Mouse (Mus musculus): ENCODE measurements at regions not wholly inside any gene's neighbourhood (a gene's known extent, or its start where the extent isn't known, plus 50 kb on each side); places are given as distances from the start of the nearest gene placed in this dataset.
A peak's percentile ranks its signal among the peaks of the same experiment; 100 is the strongest.

- peaks cover 3% of the 10 kb centered on the region; the same call in 1 of the 2 replicates for H3K4me1 ChIP-seq (ENCODE audit: control insufficient read depth, insufficient read depth, low read length)
- H3K27me3 ChIP-seq (ENCODE audit: control insufficient read depth, insufficient read depth, low read length) = no peaks in the 10 kb centered on the region
- H3K9ac ChIP-seq (replicated peaks; ENCODE audit: low read depth, low read length) = no peak overlapping the region
- no peaks in the 10 kb centered on the region for H3K9me3 ChIP-seq (ENCODE audit: control insufficient read depth, low read depth, low read length)
- no peak overlapping the region for H3K4me2 ChIP-seq (replicated peaks; ENCODE audit: low read depth, low read length)
- no peak for ATAC-seq (ENCODE audit: insufficient number of reproducible peaks, insufficient read depth, low FRiP score, low read depth)
- H3K4me3 ChIP-seq (ENCODE audit: low read depth, low read length) = no peak overlapping the region
- WGBS = 82% methylated on average over 11 of the region's 11 CpGs
- H3K36me3 ChIP-seq (ENCODE audit: control insufficient read depth, insufficient read depth, low read length) = no peaks in the 10 kb centered on the region
- no peak overlapping the region for H3K27ac ChIP-seq (ENCODE audit: low read length)
Observed at GRCm38 (mm10) chr1:23174022-23174421, 72.0 kb upstream of the 4933415F23Rik start.

GRCm38 (mm10) chr1:23173054-23173802, 71.2 kb upstream of the 4933415F23Rik start:
- Histone ChIP-seq H3K4me2 (replicated peaks; ENCODE audit: low read depth, low read length) (no peak overlapping the region), H3K9ac (replicated peaks; ENCODE audit: low read depth, low read length) (no peak overlapping the region), H3K4me3 (ENCODE audit: low read depth, low read length) (no peak overlapping the region), H3K4me1 (ENCODE audit: control insufficient read depth, insufficient read depth, low read length) (peaks cover 3% of the 10 kb centered on the region; the same call in 1 of the 2 replicates), H3K27me3 (ENCODE audit: control insufficient read depth, insufficient read depth, low read length) (no peaks in the 10 kb centered on the region), H3K9me3 (ENCODE audit: control insufficient read depth, low read depth, low read length) (no peaks in the 10 kb centered on the region), H3K36me3 (ENCODE audit: control insufficient read depth, insufficient read depth, low read length) (no peaks in the 10 kb centered on the region), H3K27ac (ENCODE audit: low read length) (no peak overlapping the region)
- no peak for ATAC-seq (ENCODE audit: insufficient number of reproducible peaks, insufficient read depth, low FRiP score, low read depth)
- WGBS = 59% methylated on average over 7 of the region's 7 CpGs

DNA sequence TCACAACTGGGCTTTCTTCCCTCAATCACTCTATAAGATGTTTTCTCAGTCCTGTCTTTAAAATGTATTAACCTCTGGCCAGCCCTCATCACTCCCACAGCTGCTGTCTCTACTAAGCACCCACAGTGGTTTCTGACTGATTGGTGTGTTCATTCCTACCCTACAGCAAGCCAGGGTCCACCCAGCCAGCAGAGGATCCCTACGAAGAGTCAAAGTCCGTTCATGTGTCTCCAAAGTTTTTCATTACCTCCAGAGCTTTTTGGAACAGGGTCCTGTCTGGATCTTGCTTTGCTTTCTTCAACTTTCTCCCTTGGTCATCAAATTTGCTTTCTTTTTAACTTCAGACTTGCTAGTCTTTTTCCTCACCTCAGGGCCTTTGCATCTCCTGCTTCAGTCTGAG, 69.3 kb upstream of the 4933415F23Rik start:
- Histone ChIP-seq H3K4me2 (replicated peaks; ENCODE audit: low read depth, low read length) (no peak overlapping the region), H3K27me3 (ENCODE audit: control insufficient read depth, insufficient read depth, low read length) (no peaks in the 10 kb centered on the region), H3K9me3 (ENCODE audit: control insufficient read depth, low read depth, low read length) (no peaks in the 10 kb centered on the region), H3K4me3 (ENCODE audit: low read depth, low read length) (no peak overlapping the region), H3K9ac (replicated peaks; ENCODE audit: low read depth, low read length) (no peak overlapping the region), H3K27ac (ENCODE audit: low read length) (no peak overlapping the region), H3K36me3 (ENCODE audit: control insufficient read depth, insufficient read depth, low read length) (no peaks in the 10 kb centered on the region), H3K4me1 (ENCODE audit: control insufficient read depth, insufficient read depth, low read length) (peaks cover 3% of the 10 kb centered on the region; the same call in 1 of the 2 replicates)
- ATAC-seq (ENCODE audit: insufficient number of reproducible peaks, insufficient read depth, low FRiP score, low read depth) = no peak
- 97% methylated on average over 2 of the region's 2 CpGs for WGBS

- Histone ChIP-seq H3K27me3 (ENCODE audit: control insufficient read depth, insufficient read depth, low read length) (no peaks in the 10 kb centered on the region), H3K4me3 (ENCODE audit: low read depth, low read length) (no peak overlapping the region), H3K36me3 (ENCODE audit: control insufficient read depth, insufficient read depth, low read length) (no peaks in the 10 kb centered on the region), H3K9ac (replicated peaks; ENCODE audit: low read depth, low read length) (no peak overlapping the region), H3K9me3 (ENCODE audit: control insufficient read depth, low read depth, low read length) (no peaks in the 10 kb centered on the region), H3K4me1 (ENCODE audit: control insufficient read depth, insufficient read depth, low read length) (peaks cover 3% of the 10 kb centered on the region; the same call in 1 of the 2 replicates), H3K4me2 (replicated peaks; ENCODE audit: low read depth, low read length) (no peak overlapping the region), H3K27ac (ENCODE audit: low read length) (no peak overlapping the region)
- ATAC-seq (ENCODE audit: insufficient number of reproducible peaks, insufficient read depth, low FRiP score, low read depth) = no peak
- WGBS = 75% methylated on average over 2 of the region's 2 CpGs
Observed at GRCm38 (mm10) chr1:23170711-23171110, 68.7 kb upstream of the 4933415F23Rik start.

DNA sequence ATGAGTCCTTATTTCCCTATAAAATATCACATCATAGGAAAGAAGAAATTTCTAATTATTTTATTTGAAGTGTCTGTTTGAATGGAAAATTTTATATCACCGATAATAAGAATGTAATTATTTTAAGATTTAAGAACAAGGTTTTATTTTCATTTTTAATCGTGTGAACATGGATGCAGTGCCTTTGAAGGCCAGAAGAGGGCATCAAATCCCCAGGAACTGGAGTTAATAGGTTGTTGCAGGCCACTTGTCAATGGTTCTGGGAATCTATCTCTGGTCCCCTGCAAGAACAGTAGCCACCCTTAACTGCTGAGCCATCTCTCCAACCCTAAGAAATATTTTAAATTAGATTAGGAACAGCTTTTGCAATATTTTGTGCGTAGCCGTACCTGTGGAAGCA, 66.5 kb upstream of the 4933415F23Rik start:
- 90% methylated on average over 4 of the region's 4 CpGs for WGBS
- no peak for ATAC-seq (ENCODE audit: insufficient number of reproducible peaks, insufficient read depth, low FRiP score, low read depth)

DNA sequence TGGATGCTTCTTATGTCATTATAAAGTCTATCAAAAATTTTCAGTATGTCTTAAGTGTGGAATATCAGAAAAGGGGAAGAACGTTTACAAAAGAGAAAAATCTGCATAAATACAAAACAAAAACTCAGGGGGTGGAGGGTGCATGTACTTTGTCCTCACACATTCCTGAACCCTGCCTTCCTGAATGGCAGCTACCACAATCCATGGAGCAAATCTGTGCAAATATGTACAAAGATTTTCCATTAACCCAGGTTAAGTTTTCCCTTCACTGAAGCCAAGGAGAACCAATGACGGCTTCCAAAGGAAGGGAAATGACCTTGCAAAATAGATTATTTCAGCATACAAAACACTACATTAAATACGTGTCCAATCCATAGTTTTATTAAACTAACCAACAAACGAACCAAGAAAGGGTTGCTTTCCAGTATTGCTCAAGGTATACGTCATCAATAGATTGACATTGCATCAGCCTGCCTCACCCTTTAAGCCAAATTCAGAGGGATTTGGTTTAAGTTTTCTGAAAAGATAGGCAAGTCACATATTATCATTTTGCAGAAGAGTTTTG, 61.4 kb upstream of the 4933415F23Rik start:
- H3K4me3 ChIP-seq (ENCODE audit: low read depth, low read length) = no peak overlapping the region
- no peak overlapping the region for H3K4me2 ChIP-seq (replicated peaks; ENCODE audit: low read depth, low read length)
- WGBS = 66% methylated on average over 5 of the region's 5 CpGs
- H3K27ac ChIP-seq (ENCODE audit: low read length) = 0 out of 2 replicates have a peak overlapping the region, but pooled peaks have one; percentile 15
- H3K9me3 ChIP-seq (ENCODE audit: control insufficient read depth, low read depth, low read length) = no peaks in the 10 kb centered on the region
- no peaks in the 10 kb centered on the region for H3K27me3 ChIP-seq (ENCODE audit: control insufficient read depth, insufficient read depth, low read length)
- no peaks in the 10 kb centered on the region for H3K4me1 ChIP-seq (ENCODE audit: control insufficient read depth, insufficient read depth, low read length)
- no peak overlapping the region for H3K9ac ChIP-seq (replicated peaks; ENCODE audit: low read depth, low read length)
- H3K36me3 ChIP-seq (ENCODE audit: control insufficient read depth, insufficient read depth, low read length) = no peaks in the 10 kb centered on the region
- ATAC-seq (ENCODE audit: insufficient number of reproducible peaks, insufficient read depth, low FRiP score, low read depth) = peak; percentile 72; the same call in 1 of the 2 replicates

More for the DNA sequence above, 66.5 kb upstream of the 4933415F23Rik start:
- Histone ChIP-seq H3K9ac (replicated peaks; ENCODE audit: low read depth, low read length) (no peak overlapping the region), H3K4me1 (ENCODE audit: control insufficient read depth, insufficient read depth, low read length) (peaks cover under 1% of the 10 kb centered on the region; the same call in 1 of the 2 replicates), H3K4me3 (ENCODE audit: low read depth, low read length) (no peak overlapping the region), H3K27me3 (ENCODE audit: control insufficient read depth, insufficient read depth, low read length) (no peaks in the 10 kb centered on the region), H3K9me3 (ENCODE audit: control insufficient read depth, low read depth, low read length) (no peaks in the 10 kb centered on the region), H3K27ac (ENCODE audit: low read length) (no peak overlapping the region), H3K4me2 (replicated peaks; ENCODE audit: low read depth, low read length) (no peak overlapping the region), H3K36me3 (ENCODE audit: control insufficient read depth, insufficient read depth, low read length) (no peaks in the 10 kb centered on the region)

DNA sequence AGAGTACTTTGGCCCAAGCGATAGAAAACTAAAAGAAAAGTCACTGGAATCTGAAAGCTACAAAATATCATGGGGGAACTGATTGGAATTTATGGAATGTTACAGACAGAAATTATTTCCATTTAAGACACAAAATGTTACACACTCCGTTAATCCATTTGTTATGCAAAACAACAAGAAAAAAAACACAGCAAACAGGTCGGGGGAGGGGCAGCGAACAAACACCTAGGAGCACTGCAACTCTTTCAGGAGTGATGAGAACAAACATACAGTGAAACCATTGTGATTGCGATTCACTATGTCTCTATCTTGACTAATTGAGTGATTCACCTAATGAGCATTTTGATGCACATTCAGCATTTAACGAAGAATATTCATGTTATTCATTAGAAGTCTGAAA, 60.7 kb upstream of the 4933415F23Rik start:
- H3K9ac ChIP-seq (replicated peaks; ENCODE audit: low read depth, low read length) = no peak overlapping the region
- H3K36me3 ChIP-seq (ENCODE audit: control insufficient read depth, insufficient read depth, low read length) = no peaks in the 10 kb centered on the region
- H3K27ac ChIP-seq (ENCODE audit: low read length) = no peak overlapping the region
- ATAC-seq (ENCODE audit: insufficient number of reproducible peaks, insufficient read depth, low FRiP score, low read depth) = no peak
- no peaks in the 10 kb centered on the region for H3K9me3 ChIP-seq (ENCODE audit: control insufficient read depth, low read depth, low read length)
- H3K27me3 ChIP-seq (ENCODE audit: control insufficient read depth, insufficient read depth, low read length) = no peaks in the 10 kb centered on the region
- no peaks in the 10 kb centered on the region for H3K4me1 ChIP-seq (ENCODE audit: control insufficient read depth, insufficient read depth, low read length)
- 76% methylated on average over 6 of the region's 6 CpGs for WGBS
- no peak overlapping the region for H3K4me2 ChIP-seq (replicated peaks; ENCODE audit: low read depth, low read length)
- H3K4me3 ChIP-seq (ENCODE audit: low read depth, low read length) = no peak overlapping the region

Data from stomach, embryonic 14.5 days (tissue).